Mouse (Mus musculus): ENCODE results near the gene Tmem104. TPM values are rescaled to one million over a fixed set of nuclear protein-coding genes. Genes with fewer than 3 reads are reported as not detected.

Gene Tmem104
- total and polyA plus RNA-seq, 2 experiments from 2014 or later, result 7.6 to 8.8 TPM

GRCm38 (mm10) chr11:115262954-115263353, 75.7 kb downstream of the Tmem104 start:
- H3K27me3 ChIP-seq (ENCODE audit: insufficient read depth, low read length), result peaks cover 41% of the 10 kb centered on the region
- ATAC-seq (no peak), DNase-seq (no peak)
- H3K4me1 ChIP-seq (ENCODE audit: insufficient read depth), result no peaks in the 10 kb centered on the region
- no peak overlapping the region for H3K27ac ChIP-seq (ENCODE audit: low read depth, low read length)
- WGBS, result 52% methylated on average over 11 of the region's 11 CpGs
- H3K9me3 ChIP-seq (ENCODE audit: low read length), result no peaks in the 10 kb centered on the region
- H3K4me2 ChIP-seq (ENCODE audit: low read depth), result no peak overlapping the region
- H3K36me3 ChIP-seq (ENCODE audit: insufficient read depth), result peaks cover under 1% of the 10 kb centered on the region; the same call in 1 of the 2 replicates
- no peak for TF ChIP-seq CTCF (IDR thresholded peaks at IDR 0.05; ENCODE audit: low read depth)
- H3K9ac ChIP-seq, result no peak overlapping the region
- H3K4me3 ChIP-seq (ENCODE audit: low read depth, low read length), result no peak overlapping the region

GRCm38 (mm10) chr11:115264136-115264861, 77.0 kb downstream of the Tmem104 start:
- H3K9me3 ChIP-seq (ENCODE audit: low read length), result no peaks in the 10 kb centered on the region
- peaks cover 14% of the 10 kb centered on the region for H3K36me3 ChIP-seq (ENCODE audit: insufficient read depth)
- no peaks in the 10 kb centered on the region for H3K4me1 ChIP-seq (ENCODE audit: insufficient read depth)
- TF ChIP-seq CTCF (IDR thresholded peaks at IDR 0.05; ENCODE audit: low read depth), result no peak
- ATAC-seq (no peak), DNase-seq (no peak)
- peaks cover 42% of the 10 kb centered on the region for H3K27me3 ChIP-seq (ENCODE audit: insufficient read depth, low read length)
- no peak overlapping the region for H3K4me3 ChIP-seq (ENCODE audit: low read depth, low read length)
- H3K4me2 ChIP-seq (ENCODE audit: low read depth), result no peak overlapping the region
- no peak overlapping the region for H3K27ac ChIP-seq (ENCODE audit: low read depth, low read length)
- 75% methylated on average over 7 of the region's 7 CpGs for WGBS
- H3K9ac ChIP-seq, result no peak overlapping the region

GRCm38 (mm10) chr11:115264862-115265668, 77.8 kb downstream of the Tmem104 start:
- Histone ChIP-seq H3K9ac (no peak overlapping the region), H3K27ac (ENCODE audit: low read depth, low read length) (no peak overlapping the region), H3K36me3 (ENCODE audit: insufficient read depth) (peaks cover 17% of the 10 kb centered on the region), H3K27me3 (ENCODE audit: insufficient read depth, low read length) (peaks cover 42% of the 10 kb centered on the region), H3K4me1 (ENCODE audit: insufficient read depth) (no peaks in the 10 kb centered on the region), H3K4me3 (ENCODE audit: low read depth, low read length) (peak overlapping the region; percentile 9; the same call in 1 of the 2 replicates), H3K9me3 (ENCODE audit: low read length) (no peaks in the 10 kb centered on the region), H3K4me2 (ENCODE audit: low read depth) (peak overlapping the region; percentile 37)
- DNase-seq (peak; percentile 37), ATAC-seq (peak; percentile 43; the same call in 1 of the 2 replicates)
- 9% methylated on average over 39 of the region's 39 CpGs for WGBS
- TF ChIP-seq CTCF (IDR thresholded peaks at IDR 0.05; ENCODE audit: low read depth), result peak; percentile 67

GRCm38 (mm10) chr11:115265771-115266399, 78.6 kb downstream of the Tmem104 start:
- H3K4me2 ChIP-seq (ENCODE audit: low read depth), result no peak overlapping the region
- no peak overlapping the region for H3K9ac ChIP-seq
- H3K27ac ChIP-seq (ENCODE audit: low read depth, low read length), result no peak overlapping the region
- H3K4me3 ChIP-seq (ENCODE audit: low read depth, low read length), result no peak overlapping the region
- peaks cover 17% of the 10 kb centered on the region for H3K36me3 ChIP-seq (ENCODE audit: insufficient read depth)
- WGBS, result 6% methylated on average over 20 of the region's 20 CpGs
- DNase-seq (no peak), ATAC-seq (no peak)
- no peaks in the 10 kb centered on the region for H3K4me1 ChIP-seq (ENCODE audit: insufficient read depth)
- no peaks in the 10 kb centered on the region for H3K9me3 ChIP-seq (ENCODE audit: low read length)
- no peak for TF ChIP-seq CTCF (IDR thresholded peaks at IDR 0.05; ENCODE audit: low read depth)
- H3K27me3 ChIP-seq (ENCODE audit: insufficient read depth, low read length), result peaks cover 42% of the 10 kb centered on the region

GRCm38 (mm10) chr11:115266400-115266778, 79.1 kb downstream of the Tmem104 start:
- peak overlapping the region; percentile 59 for H3K4me2 ChIP-seq (ENCODE audit: low read depth)
- DNase-seq, result no peak
- TF ChIP-seq CTCF (IDR thresholded peaks at IDR 0.05; ENCODE audit: low read depth), result no peak
- H3K36me3 ChIP-seq (ENCODE audit: insufficient read depth), result peaks cover 17% of the 10 kb centered on the region
- no peak overlapping the region for H3K27ac ChIP-seq (ENCODE audit: low read depth, low read length)
- no peaks in the 10 kb centered on the region for H3K9me3 ChIP-seq (ENCODE audit: low read length)
- WGBS, result 2% methylated on average over 22 of the region's 22 CpGs
- peak overlapping the region; percentile 33 for H3K4me3 ChIP-seq (ENCODE audit: low read depth, low read length)
- no peak overlapping the region for H3K9ac ChIP-seq
- peaks cover 42% of the 10 kb centered on the region for H3K27me3 ChIP-seq (ENCODE audit: insufficient read depth, low read length)
- no peaks in the 10 kb centered on the region for H3K4me1 ChIP-seq (ENCODE audit: insufficient read depth)
- no peak for ATAC-seq

GRCm38 (mm10) chr11:115267061-115267883, 80.0 kb downstream of the Tmem104 start, which contains the start of gene Grin2c:
Gene Grin2c, minus strand, starts transcription at chr11:115267243.
- TF ChIP-seq CTCF (IDR thresholded peaks at IDR 0.05; ENCODE audit: low read depth), result no peak
- Histone ChIP-seq H3K4me2 (ENCODE audit: low read depth) (peak within 1 kb of the TSS; percentile 59), H3K4me3 (ENCODE audit: low read depth, low read length) (peak within 1 kb of the TSS; percentile 33), H3K4me1 (ENCODE audit: insufficient read depth) (no peaks in the 10 kb centered on the region), H3K9ac (peak within 1 kb of the TSS; percentile 18; the same call in 1 of the 2 replicates), H3K27me3 (ENCODE audit: insufficient read depth, low read length) (peaks cover 37% of the 10 kb centered on the region), H3K9me3 (ENCODE audit: low read length) (no peaks in the 10 kb centered on the region), H3K27ac (ENCODE audit: low read depth, low read length) (no peak within 1 kb of the TSS), H3K36me3 (ENCODE audit: insufficient read depth) (peaks cover 24% of the 10 kb centered on the region)
- ATAC-seq (no peak), DNase-seq (no peak)
- WGBS, result 10% methylated on average over 33 of the region's 50 CpGs
